Mouse (Mus musculus) layer of hippocampus, adult 9-10 months (tissue): Measurements from ENCODE around the gene Sypl.
"Not testable (repeated sequence)": the region's sequence is repeated elsewhere in the genome, so short reads cannot be mapped to it uniquely, and the experiment has no call there.

Experiments used
- DNase-seq: peaks from one replicate; pipeline ENCODE4 v3.0.0; 2022; ENCODE audit warnings: low spot score

The Sypl gene

GRCm38 (mm10) chr12:32943951-32944350 is 9.7 kb upstream of the Sypl start:
- no peak for DNase-seq

- DNase-seq = no peak
Observed at GRCm38 (mm10) chr12:32944884-32945454, 8.7 kb upstream of the Sypl start.

GRCm38 (mm10) chr12:32946376-32946775 is 7.3 kb upstream of the Sypl start:
- no peak for DNase-seq

GRCm38 (mm10) chr12:32952416-32952815 is 1.3 kb upstream of the Sypl start:
- DNase-seq = no peak

- DNase-seq = no peak
Observed at GRCm38 (mm10) chr12:32953066-32953465, 625 bp upstream of the Sypl start.

GRCm38 (mm10) chr12:32954216-32955021 is 728 bp downstream of the Sypl start:
- peak; percentile 40 for DNase-seq

GRCm38 (mm10) chr12:32955037-32955436 is 1.3 kb downstream of the Sypl start:
- DNase-seq = no peak

- DNase-seq = no peak
Observed at GRCm38 (mm10) chr12:32957211-32957610, 3.5 kb downstream of the Sypl start.

- DNase-seq = no peak
Observed at GRCm38 (mm10) chr12:32962132-32962531, 8.4 kb downstream of the Sypl start.

- DNase-seq = no peak
Observed at GRCm38 (mm10) chr12:32963858-32964257, 10.2 kb downstream of the Sypl start.

GRCm38 (mm10) chr12:32972287-32972686 is 18.6 kb downstream of the Sypl start:
- DNase-seq = no peak

- DNase-seq = no peak
Observed at GRCm38 (mm10) chr12:32974893-32975292, 21.2 kb downstream of the Sypl start.

- DNase-seq = no peak
Observed at GRCm38 (mm10) chr12:32975501-32975900, 21.8 kb downstream of the Sypl start.

- DNase-seq = no peak
Observed at GRCm38 (mm10) chr12:32982631-32983030, 28.9 kb downstream of the Sypl start.

GRCm38 (mm10) chr12:32983081-32983480 is 29.4 kb downstream of the Sypl start:
- DNase-seq = no peak

- no peak for DNase-seq
Observed at GRCm38 (mm10) chr12:32986284-32986683, 32.6 kb downstream of the Sypl start.

GRCm38 (mm10) chr12:32989731-32990130 is 36.0 kb downstream of the Sypl start:
- DNase-seq = no peak

GRCm38 (mm10) chr12:32994081-32994480 is 40.4 kb downstream of the Sypl start:
- DNase-seq = no peak

- no peak for DNase-seq
Observed at GRCm38 (mm10) chr12:32995081-32995834, 41.6 kb downstream of the Sypl start.

GRCm38 (mm10) chr12:32998766-32999165 is 45.1 kb downstream of the Sypl start:
- DNase-seq = no peak

GRCm38 (mm10) chr12:32999778-33000177 is 46.1 kb downstream of the Sypl start:
- not testable (repeated sequence) for DNase-seq

- DNase-seq = no peak
Observed at GRCm38 (mm10) chr12:33000402-33000801, 46.7 kb downstream of the Sypl start.
